Mouse (Mus musculus) retina, adult 2 months (tissue): ENCODE data around the gene Gm21677.
"Not testable (repeated sequence)": the region's sequence is repeated elsewhere in the genome, so short reads cannot be mapped to it uniquely, and the experiment has no call there.

Source experiments
- DNase-seq: peaks from one replicate; pipeline ENCODE4 v3.0.0-alpha.2; 2012; ENCODE audit warnings: low read depth, low spot score

Gene Gm21677

DNA sequence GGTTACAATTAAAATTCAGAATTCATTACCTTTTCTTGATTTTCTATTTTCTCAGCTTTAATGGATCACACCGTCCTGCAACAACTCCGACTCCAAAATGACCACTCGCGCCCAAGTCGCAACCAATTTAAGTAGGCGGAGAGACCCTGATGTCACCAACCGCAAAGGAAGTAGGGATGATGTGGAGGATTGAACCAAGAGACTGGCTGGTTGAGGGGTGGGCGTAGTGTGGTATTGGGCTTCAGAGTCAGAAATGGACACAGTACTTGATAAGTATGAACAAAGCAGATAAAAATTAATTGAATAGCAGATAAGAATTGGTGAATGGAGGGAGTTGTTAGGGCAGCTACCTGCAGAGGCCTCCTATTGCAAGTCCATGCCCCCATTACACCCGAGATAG lies at the start of gene Gm21677:
Gene Gm21677, minus strand, starts transcription at position 101 of the 400 bp plus-strand sequence.
- DNase-seq, result not testable (repeated sequence)

DNA sequence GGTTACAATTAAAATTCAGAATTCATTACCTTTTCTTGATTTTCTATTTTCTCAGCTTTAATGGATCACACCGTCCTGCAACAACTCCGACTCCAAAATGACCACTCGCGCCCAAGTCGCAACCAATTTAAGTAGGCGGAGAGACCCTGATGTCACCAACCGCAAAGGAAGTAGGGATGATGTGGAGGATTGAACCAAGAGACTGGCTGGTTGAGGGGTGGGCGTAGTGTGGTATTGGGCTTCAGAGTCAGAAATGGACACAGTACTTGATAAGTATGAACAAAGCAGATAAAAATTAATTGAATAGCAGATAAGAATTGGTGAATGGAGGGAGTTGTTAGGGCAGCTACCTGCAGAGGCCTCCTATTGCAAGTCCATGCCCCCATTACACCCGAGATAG lies 39.0 kb upstream of the Gm21677 start, which contains the start of gene Gm21693:
Gene Gm21693, minus strand, starts transcription at position 101 of the 400 bp plus-strand sequence.
- not testable (repeated sequence) for DNase-seq

DNA sequence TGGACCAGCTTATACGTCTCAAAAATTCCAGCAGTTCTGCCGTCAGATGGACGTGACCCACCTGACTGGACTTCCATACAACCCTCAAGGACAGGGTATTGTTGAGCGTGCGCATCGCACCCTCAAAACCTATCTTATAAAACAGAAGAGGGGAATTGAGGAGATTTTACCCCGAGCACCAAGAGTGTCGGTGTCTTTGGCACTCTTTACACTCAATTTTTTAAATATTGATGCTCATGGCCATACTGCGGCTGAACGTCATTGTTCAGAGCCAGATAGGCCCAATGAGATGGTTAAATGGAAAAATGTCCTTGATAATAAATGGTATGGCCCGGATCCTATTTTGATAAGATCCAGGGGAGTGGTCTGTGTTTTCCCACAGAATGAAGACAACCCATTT lies 34.4 kb upstream of the Gm21677 start:
- not testable (repeated sequence) for DNase-seq
